Mouse (Mus musculus): Measurements from ENCODE around the gene Usp37. TPM values are rescaled to one million over a fixed set of nuclear protein-coding genes. Genes with fewer than 3 reads are reported as not detected.

Usp37 gene
- polyA plus RNA-seq, 1 experiment from 2014 or later, result 28.6 TPM

MicroRNAs within 50 kb of the gene (microRNA counts, 519-probe panel; counts per million panel counts)
- 4,231 counts per million, percentile 50 among the panel's probes with 10 or more counts for microRNA mmu-miR-26b

Small RNAs within 50 kb of the gene (microRNA-seq; reads per million reads assigned to microRNA genes)
- gene Gm25035 (not detected), gene Mir26b (14,484 reads per million, percentile 97 among the genes with 10 or more reads in this experiment)

Other genes starting within 250 kb of the Usp37 start
- 3.7 and 4.9 TPM in 2 replicates for gene Tmbim1, start 238.7 kb downstream of the Usp37 start, polyA plus RNA-seq (2014; fragmentation: Nextera tagmentation; extraction: Ambion mirVana)
- 0.50 and 0.93 TPM in 2 replicates for gene Catip, start 182.2 kb downstream of the Usp37 start, polyA plus RNA-seq (2014; fragmentation: Nextera tagmentation; extraction: Ambion mirVana)
- gene Slc11a1, start 169.1 kb downstream of the Usp37 start, polyA plus RNA-seq (2014; fragmentation: Nextera tagmentation; extraction: Ambion mirVana), result 1.9 and 2.4 TPM in 2 replicates
- gene Ctdsp1, start 152.8 kb downstream of the Usp37 start, polyA plus RNA-seq (2014; fragmentation: Nextera tagmentation; extraction: Ambion mirVana), result 19.9 and 22.3 TPM in 2 replicates
- 0.14 and 0.33 TPM in 2 replicates for gene Vil1, start 134.9 kb downstream of the Usp37 start, polyA plus RNA-seq (2014; fragmentation: Nextera tagmentation; extraction: Ambion mirVana)
- 63.2 and 66.1 TPM in 2 replicates for gene Cnot9, start 38.2 kb downstream of the Usp37 start, polyA plus RNA-seq (2014; fragmentation: Nextera tagmentation; extraction: Ambion mirVana)
- 3.3 and 3.9 TPM in 2 replicates for gene Plcd4, start 1.4 kb downstream of the Usp37 start, polyA plus RNA-seq (2014; fragmentation: Nextera tagmentation; extraction: Ambion mirVana)
- gene Zfp142, start 44.0 kb upstream of the Usp37 start, polyA plus RNA-seq (2014; fragmentation: Nextera tagmentation; extraction: Ambion mirVana), result 5.4 and 8.0 TPM in 2 replicates
- gene Bcs1l, start 44.0 kb upstream of the Usp37 start, polyA plus RNA-seq (2014; fragmentation: Nextera tagmentation; extraction: Ambion mirVana), result 26.0 and 27.7 TPM in 2 replicates
- 15.4 and 15.8 TPM in 2 replicates for gene Rnf25, start 57.1 kb upstream of the Usp37 start, polyA plus RNA-seq (2014; fragmentation: Nextera tagmentation; extraction: Ambion mirVana)
- 19.7 and 23.0 TPM in 2 replicates for gene Stk36, start 57.2 kb upstream of the Usp37 start, polyA plus RNA-seq (2014; fragmentation: Nextera tagmentation; extraction: Ambion mirVana)
- gene Ttll4, start 117.5 kb upstream of the Usp37 start, polyA plus RNA-seq (2014; fragmentation: Nextera tagmentation; extraction: Ambion mirVana), result 14.0 and 14.4 TPM in 2 replicates
- 1.2 and 1.9 TPM in 2 replicates for gene Cyp27a1, start 169.3 kb upstream of the Usp37 start, polyA plus RNA-seq (2014; fragmentation: Nextera tagmentation; extraction: Ambion mirVana)
- gene Prkag3, start 204.9 kb upstream of the Usp37 start, polyA plus RNA-seq (2014; fragmentation: Nextera tagmentation; extraction: Ambion mirVana), result not detected in 2 replicates
- 1.3 and 3.6 TPM in 2 replicates for gene Wnt6, start 227.6 kb upstream of the Usp37 start, polyA plus RNA-seq (2014; fragmentation: Nextera tagmentation; extraction: Ambion mirVana)
- 0.56 and 0.69 TPM in 2 replicates for gene Wnt10a, start 247.2 kb upstream of the Usp37 start, polyA plus RNA-seq (2014; fragmentation: Nextera tagmentation; extraction: Ambion mirVana)